Mouse (Mus musculus): ENCODE data around the gene Fam131c.

GRCm38 (mm10) chr4:141365126-141365525 is 2.9 kb upstream of the Fam131c start:
- no peak for TF ChIP-seq CTCF (IDR thresholded peaks at IDR 0.05; ENCODE audit: low read depth)
- TF ChIP-seq EP300 (IDR thresholded peaks at IDR 0.05; ENCODE audit: low read depth), result no peak
